Mouse (Mus musculus): Measurements from ENCODE around the gene Sox5. TPM values are rescaled to one million over a fixed set of nuclear protein-coding genes. Genes with fewer than 3 reads are reported as not detected.

Gene Sox5
- polyA plus RNA-seq, 1 experiment = 0.85 TPM

DNA sequence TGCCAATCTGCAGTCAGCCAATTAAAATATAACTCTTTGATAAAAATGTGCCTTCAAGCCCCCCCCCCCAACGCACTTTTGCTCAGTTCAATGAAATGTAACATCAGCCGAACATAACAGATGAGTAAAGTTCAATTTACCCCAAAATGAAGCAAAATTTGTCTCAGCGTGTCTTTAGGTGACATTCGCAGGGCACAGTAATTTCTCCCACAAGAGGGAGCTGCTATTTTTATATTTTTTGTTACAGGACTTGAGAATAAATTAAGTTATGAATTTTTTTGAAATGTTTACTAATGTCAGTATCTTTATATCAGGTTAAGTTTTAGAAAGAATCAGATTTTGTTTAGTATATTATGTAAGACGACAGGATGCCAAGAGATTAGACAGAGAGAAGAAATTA, 280.3 kb downstream of the Sox5 start:
- WGBS = 86% methylated on average over 5 of the region's 5 CpGs
- Histone ChIP-seq H3K4me1 (ENCODE audit: control insufficient read depth, insufficient read depth, insufficient read length, low read length) (no peaks in the 10 kb centered on the region), H3K36me3 (ENCODE audit: control insufficient read depth, insufficient read depth, low read length) (no peaks in the 10 kb centered on the region), H3K27ac (ENCODE audit: insufficient read depth, low read depth, low read length) (no peak overlapping the region), H3K27me3 (ENCODE audit: control insufficient read depth, insufficient read depth, low read length) (no peaks in the 10 kb centered on the region), H3K4me3 (ENCODE audit: low read depth, low read length) (no peak overlapping the region)
- TF ChIP-seq POLR2A (IDR thresholded peaks at IDR 0.05; ENCODE audit: low read depth, low read length) (no peak), CTCF (IDR thresholded peaks at IDR 0.05; ENCODE audit: extremely low read depth, insufficient read length, insufficient replicate concordance, low read depth, low read length) (no peak)

DNA sequence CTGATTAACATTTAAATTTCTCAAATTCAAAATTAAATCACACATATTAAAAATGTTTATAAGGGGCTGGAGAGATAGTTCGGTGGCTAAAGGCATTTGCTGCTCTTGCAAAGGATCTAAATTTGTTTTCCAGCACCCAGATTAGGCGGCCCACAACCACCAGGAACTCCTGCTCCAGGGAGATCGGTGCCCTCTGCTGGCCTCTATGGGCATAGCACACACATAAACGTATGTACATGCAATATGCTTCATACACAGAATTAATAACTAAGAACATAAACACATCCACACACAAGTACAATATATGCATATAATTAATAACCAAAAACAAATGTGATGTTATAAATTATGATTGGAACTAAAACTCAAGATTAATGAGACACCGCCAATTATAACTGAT, 283.6 kb downstream of the Sox5 start:
- TF ChIP-seq CTCF (IDR thresholded peaks at IDR 0.05; ENCODE audit: extremely low read depth, insufficient read length, insufficient replicate concordance, low read depth, low read length) = peak; percentile 37; the same call in 1 of the 2 replicates
- no peak for TF ChIP-seq POLR2A (IDR thresholded peaks at IDR 0.05; ENCODE audit: low read depth, low read length)
- WGBS = 96% methylated on average over 5 of the region's 5 CpGs
- Histone ChIP-seq H3K27ac (ENCODE audit: insufficient read depth, low read depth, low read length) (no peak overlapping the region), H3K4me3 (ENCODE audit: low read depth, low read length) (no peak overlapping the region), H3K4me1 (ENCODE audit: control insufficient read depth, insufficient read depth, insufficient read length, low read length) (no peaks in the 10 kb centered on the region), H3K27me3 (ENCODE audit: control insufficient read depth, insufficient read depth, low read length) (no peaks in the 10 kb centered on the region), H3K36me3 (ENCODE audit: control insufficient read depth, insufficient read depth, low read length) (no peaks in the 10 kb centered on the region)

DNA sequence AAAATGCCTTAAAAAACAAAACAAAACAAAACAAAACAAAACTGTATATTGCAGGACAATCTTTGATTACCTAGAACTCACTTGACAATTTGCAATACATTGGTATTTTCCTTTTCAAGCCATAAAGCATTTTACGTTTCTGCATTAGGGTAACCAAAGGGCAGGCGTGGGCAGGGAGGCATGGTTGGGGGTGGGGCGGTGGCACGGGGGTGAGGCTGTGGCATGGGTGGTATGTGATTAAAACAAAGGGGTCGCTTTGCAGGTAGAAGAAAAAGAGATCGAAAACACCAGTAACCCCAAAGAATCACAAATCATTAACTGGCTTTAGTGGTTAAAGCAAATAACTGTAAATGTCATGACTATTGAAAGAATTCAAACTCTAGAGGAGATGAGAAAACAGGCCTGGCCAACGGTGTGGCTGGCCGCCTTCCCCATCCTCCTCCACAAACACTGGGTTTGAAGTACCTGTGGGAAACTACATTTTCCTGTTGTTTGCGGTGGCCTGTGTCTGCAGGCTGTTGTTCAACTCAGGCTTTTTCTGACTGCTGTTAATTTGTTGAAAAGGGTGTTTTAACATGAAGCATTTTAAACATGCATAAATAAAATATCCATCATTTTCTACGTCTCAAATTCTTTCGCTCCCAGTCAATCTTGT, 289.9 kb downstream of the Sox5 start:
- Histone ChIP-seq H3K27ac (ENCODE audit: insufficient read depth, low read depth, low read length) (no peak overlapping the region), H3K36me3 (ENCODE audit: control insufficient read depth, insufficient read depth, low read length) (no peaks in the 10 kb centered on the region), H3K27me3 (ENCODE audit: control insufficient read depth, insufficient read depth, low read length) (no peaks in the 10 kb centered on the region), H3K4me3 (ENCODE audit: low read depth, low read length) (no peak overlapping the region), H3K4me1 (ENCODE audit: control insufficient read depth, insufficient read depth, insufficient read length, low read length) (no peaks in the 10 kb centered on the region)
- 50% methylated on average over 11 of the region's 11 CpGs for WGBS
- no peak for TF ChIP-seq POLR2A (IDR thresholded peaks at IDR 0.05; ENCODE audit: low read depth, low read length)
- TF ChIP-seq CTCF (IDR thresholded peaks at IDR 0.05; ENCODE audit: extremely low read depth, insufficient read length, insufficient replicate concordance, low read depth, low read length) = no peak

DNA sequence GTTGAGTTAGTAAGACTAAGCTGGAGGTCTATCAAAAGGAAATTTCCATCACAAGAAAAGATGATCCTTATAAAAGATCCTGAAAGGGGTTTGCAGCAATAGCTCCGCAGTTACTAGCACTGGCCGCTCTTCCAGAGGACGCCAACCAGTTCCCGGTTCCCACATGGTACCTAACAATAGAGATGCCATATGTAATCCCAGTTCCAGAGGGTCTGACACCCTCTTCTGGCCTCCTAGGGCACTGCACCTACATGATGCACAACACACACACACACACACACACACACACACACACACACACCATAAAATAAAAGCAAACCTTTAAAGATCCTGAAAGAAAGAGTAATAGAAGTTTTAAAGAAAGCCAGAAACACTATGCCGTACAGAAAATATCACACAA, 290.9 kb downstream of the Sox5 start:
- WGBS = 97% methylated on average over 5 of the region's 5 CpGs
- H3K4me1 ChIP-seq (ENCODE audit: control insufficient read depth, insufficient read depth, insufficient read length, low read length) = no peaks in the 10 kb centered on the region

DNA sequence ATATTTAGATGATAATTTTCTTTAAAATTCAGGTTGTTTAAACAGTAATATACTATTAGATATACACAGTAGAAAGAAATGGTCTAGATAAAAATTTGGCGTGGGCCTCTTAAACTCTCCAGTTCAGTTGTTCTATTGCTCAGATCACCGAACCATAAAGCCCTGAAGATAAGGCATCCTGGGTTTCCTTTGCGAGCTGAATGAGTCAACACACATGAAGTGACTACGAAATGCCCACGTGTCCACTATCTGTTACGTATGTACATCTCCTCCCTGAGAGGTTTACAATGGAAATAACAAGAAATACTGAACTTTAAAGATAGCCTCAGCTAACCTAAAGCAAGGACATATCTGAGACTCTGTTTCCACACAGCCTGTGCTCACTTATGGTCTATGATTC, 296.2 kb downstream of the Sox5 start:
- Histone ChIP-seq H3K4me3 (ENCODE audit: low read depth, low read length) (no peak overlapping the region), H3K4me1 (ENCODE audit: control insufficient read depth, insufficient read depth, insufficient read length, low read length) (no peaks in the 10 kb centered on the region), H3K27me3 (ENCODE audit: control insufficient read depth, insufficient read depth, low read length) (no peaks in the 10 kb centered on the region), H3K36me3 (ENCODE audit: control insufficient read depth, insufficient read depth, low read length) (no peaks in the 10 kb centered on the region), H3K27ac (ENCODE audit: insufficient read depth, low read depth, low read length) (no peak overlapping the region)
- 49% methylated on average over 6 of the region's 6 CpGs for WGBS
- TF ChIP-seq POLR2A (IDR thresholded peaks at IDR 0.05; ENCODE audit: low read depth, low read length) = no peak
- no peak for TF ChIP-seq CTCF (IDR thresholded peaks at IDR 0.05; ENCODE audit: extremely low read depth, insufficient read length, insufficient replicate concordance, low read depth, low read length)

More for the DNA sequence above, 290.9 kb downstream of the Sox5 start:
- no peak for TF ChIP-seq POLR2A (IDR thresholded peaks at IDR 0.05; ENCODE audit: low read depth, low read length)
- no peak for TF ChIP-seq CTCF (IDR thresholded peaks at IDR 0.05; ENCODE audit: extremely low read depth, insufficient read length, insufficient replicate concordance, low read depth, low read length)
- no peaks in the 10 kb centered on the region for H3K36me3 ChIP-seq (ENCODE audit: control insufficient read depth, insufficient read depth, low read length)
- H3K27me3 ChIP-seq (ENCODE audit: control insufficient read depth, insufficient read depth, low read length) = no peaks in the 10 kb centered on the region
- no peak overlapping the region for H3K4me3 ChIP-seq (ENCODE audit: low read depth, low read length)
- no peak overlapping the region for H3K27ac ChIP-seq (ENCODE audit: insufficient read depth, low read depth, low read length)

DNA sequence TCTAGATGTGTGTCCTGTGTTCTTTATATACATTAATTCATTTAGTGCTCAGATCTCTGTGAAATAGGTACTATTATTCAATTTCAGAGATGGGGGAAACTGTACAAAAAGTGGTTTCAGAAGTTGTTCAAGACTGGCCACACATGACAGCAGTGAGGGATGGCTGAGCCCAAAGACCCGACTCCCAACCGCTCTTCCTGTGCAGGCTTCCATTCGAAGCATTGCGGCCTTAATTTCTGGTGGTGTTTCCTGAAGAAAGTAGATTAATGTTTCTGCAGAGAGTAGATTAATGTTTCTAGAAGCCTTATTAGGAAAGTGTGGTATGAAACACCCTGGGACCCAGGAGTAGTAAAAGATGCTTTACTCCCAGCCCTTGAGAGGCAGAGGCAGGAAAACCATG, 298.6 kb downstream of the Sox5 start:
- Histone ChIP-seq H3K36me3 (ENCODE audit: control insufficient read depth, insufficient read depth, low read length) (no peaks in the 10 kb centered on the region), H3K4me1 (ENCODE audit: control insufficient read depth, insufficient read depth, insufficient read length, low read length) (no peaks in the 10 kb centered on the region), H3K4me3 (ENCODE audit: low read depth, low read length) (no peak overlapping the region), H3K27ac (ENCODE audit: insufficient read depth, low read depth, low read length) (no peak overlapping the region), H3K27me3 (ENCODE audit: control insufficient read depth, insufficient read depth, low read length) (no peaks in the 10 kb centered on the region)
- WGBS = 86% methylated on average over 4 of the region's 4 CpGs
- no peak for TF ChIP-seq CTCF (IDR thresholded peaks at IDR 0.05; ENCODE audit: extremely low read depth, insufficient read length, insufficient replicate concordance, low read depth, low read length)
- no peak for TF ChIP-seq POLR2A (IDR thresholded peaks at IDR 0.05; ENCODE audit: low read depth, low read length)

DNA sequence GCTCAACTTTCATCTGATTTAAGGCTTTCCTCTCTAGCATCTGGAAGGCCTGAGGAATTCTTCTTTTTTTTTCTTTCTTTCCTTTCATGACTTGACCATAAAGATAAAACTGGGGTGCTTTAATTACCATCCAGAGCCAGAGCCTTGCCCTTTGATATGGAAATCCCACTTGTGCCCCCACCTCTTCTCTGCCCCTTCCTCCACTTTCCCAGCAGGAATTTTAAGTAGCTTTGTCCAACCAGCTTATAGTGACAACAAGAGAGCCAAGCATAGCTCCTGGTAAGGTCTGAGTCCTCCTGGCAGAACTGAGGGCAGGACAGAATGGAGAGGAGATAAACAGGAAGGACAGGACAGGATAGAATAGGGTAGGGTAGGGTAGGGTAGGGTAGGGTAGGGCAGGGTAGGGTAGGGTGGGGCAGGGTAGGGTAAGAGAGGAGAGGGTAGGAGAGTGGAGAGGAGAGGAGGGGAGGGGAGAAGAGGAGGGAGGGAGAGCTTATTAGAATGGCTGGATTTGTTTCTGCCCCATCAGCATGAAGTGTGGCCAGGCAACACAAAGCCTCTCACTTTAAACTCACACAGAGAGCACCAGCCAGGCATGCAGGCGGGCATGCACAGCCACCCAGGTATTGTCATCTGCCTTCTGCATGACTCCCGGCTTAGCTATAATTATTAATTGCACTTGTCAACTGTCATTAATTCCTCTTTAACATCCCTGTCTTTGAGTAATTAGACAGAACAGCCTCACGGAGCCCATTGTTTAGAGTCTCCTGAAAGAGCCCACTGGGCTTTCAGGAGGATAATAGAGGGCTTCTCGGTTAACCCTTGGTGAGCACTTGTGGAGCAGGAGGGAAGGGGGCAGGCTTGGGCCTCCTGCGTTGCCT, 300.9 kb downstream of the Sox5 start:
- H3K27me3 ChIP-seq (ENCODE audit: control insufficient read depth, insufficient read depth, low read length) = no peaks in the 10 kb centered on the region
- no peaks in the 10 kb centered on the region for H3K4me1 ChIP-seq (ENCODE audit: control insufficient read depth, insufficient read depth, insufficient read length, low read length)
- 48% methylated on average over 5 of the region's 5 CpGs for WGBS
- no peak for TF ChIP-seq POLR2A (IDR thresholded peaks at IDR 0.05; ENCODE audit: low read depth, low read length)
- no peak for TF ChIP-seq CTCF (IDR thresholded peaks at IDR 0.05; ENCODE audit: extremely low read depth, insufficient read length, insufficient replicate concordance, low read depth, low read length)
- no peaks in the 10 kb centered on the region for H3K36me3 ChIP-seq (ENCODE audit: control insufficient read depth, insufficient read depth, low read length)
- no peak overlapping the region for H3K27ac ChIP-seq (ENCODE audit: insufficient read depth, low read depth, low read length)
- no peak overlapping the region for H3K4me3 ChIP-seq (ENCODE audit: low read depth, low read length)

Data from small intestine, adult 2 months (tissue).